Mouse (Mus musculus): ENCODE data around the gene Vcl. TPM values are rescaled to one million over a fixed set of nuclear protein-coding genes. Genes with fewer than 3 reads are reported as not detected.

Gene Vcl
- total and polyA plus RNA-seq, 3 experiments, result 2.1 to 4.6 (median 4.5) TPM

DNA sequence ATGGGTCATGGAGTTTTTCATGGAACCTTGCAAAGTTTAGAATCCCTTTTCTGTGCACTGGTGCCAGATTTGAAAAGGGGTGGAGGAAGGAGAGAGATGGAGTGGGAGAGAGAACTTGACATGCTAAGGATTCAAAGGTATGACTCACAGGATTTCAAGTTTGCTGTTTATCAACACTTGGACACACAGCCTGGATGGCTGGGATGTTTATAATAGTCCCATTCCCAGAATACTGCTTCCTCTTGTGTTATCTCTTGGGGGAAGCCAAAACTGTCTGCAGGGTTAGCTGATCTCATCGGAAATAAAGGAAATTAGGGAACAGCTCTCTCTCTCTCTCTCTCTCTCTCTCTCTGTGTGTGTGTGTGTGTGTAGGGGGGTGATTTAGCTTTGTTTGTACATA, 47.5 kb downstream of the Vcl start:
- H3K27me3 ChIP-seq (replicated peaks), result no peaks in the 10 kb centered on the region
- no peak overlapping the region for H3K9ac ChIP-seq (ENCODE audit: insufficient read depth, low read depth)
- H3K79me2 ChIP-seq (replicated peaks; ENCODE audit: control insufficient read depth, extremely low read depth, insufficient read depth, poor library complexity, severe bottlenecking), result no peaks in the 10 kb centered on the region
- no peak overlapping the region for H3K27ac ChIP-seq (ENCODE audit: insufficient read depth, low read depth)
- dilution Hi-C loops (cut with MboI; ENCODE audit: extremely low pct_ligation_motif_present, extremely low pct_unique_long_range_greater_than_20kb, low sequenced_read_pairs) (no loop called here), in situ Hi-C loops (cut with MboI; ENCODE audit: low pct_ligation_motif_present, low pct_unique_long_range_greater_than_20kb, low sequenced_read_pairs) (no loop called here)
- H3K36me3 ChIP-seq (replicated peaks in 1 of 2; ENCODE audit: control insufficient read depth in 1 of 2, insufficient read depth in 1 of 2, low read length in 1 of 2), result no peaks in the 10 kb centered on the region
- TF ChIP-seq ZC3H11A (IDR thresholded peaks at IDR 0.05; ENCODE audit: low read depth, low read length) (no peak), E2F4 (IDR thresholded peaks at IDR 0.05; ENCODE audit: insufficient replicate concordance, low read depth, low read length) (no peak), MXI1 (IDR thresholded peaks at IDR 0.05; ENCODE audit: low read depth, low read length) (no peak), TBP (conservative IDR thresholded peaks at IDR 0.05; ENCODE audit: low read depth, low read length) (no peak), ELF1 (IDR thresholded peaks at IDR 0.05; ENCODE audit: low read depth, low read length) (no peak)
- H3K9me3 ChIP-seq (replicated peaks; ENCODE audit: low read length), result no peaks in the 10 kb centered on the region
- H3K4me1 ChIP-seq (ENCODE audit: control insufficient read depth in 1 of 2, insufficient read depth in 2 of 2), result no peaks in the 10 kb centered on the region
- no peak overlapping the region for H3K4me3 ChIP-seq (replicated peaks in 1 of 3; ENCODE audit: low read depth in 2 of 3, low read length in 2 of 3, poor library complexity in 1 of 3)
- DNase-seq (ENCODE audit: extremely low read depth), result no peak
- H3K4me2 ChIP-seq (ENCODE audit: insufficient read depth, low read depth, poor library complexity, severe bottlenecking), result no peak overlapping the region

GRCm38 (mm10) chr14:20977726-20978125, 48.5 kb downstream of the Vcl start:
- Histone ChIP-seq H3K27ac (ENCODE audit: insufficient read depth, low read depth) (no peak overlapping the region), H3K4me2 (ENCODE audit: insufficient read depth, low read depth, poor library complexity, severe bottlenecking) (no peak overlapping the region)

DNA sequence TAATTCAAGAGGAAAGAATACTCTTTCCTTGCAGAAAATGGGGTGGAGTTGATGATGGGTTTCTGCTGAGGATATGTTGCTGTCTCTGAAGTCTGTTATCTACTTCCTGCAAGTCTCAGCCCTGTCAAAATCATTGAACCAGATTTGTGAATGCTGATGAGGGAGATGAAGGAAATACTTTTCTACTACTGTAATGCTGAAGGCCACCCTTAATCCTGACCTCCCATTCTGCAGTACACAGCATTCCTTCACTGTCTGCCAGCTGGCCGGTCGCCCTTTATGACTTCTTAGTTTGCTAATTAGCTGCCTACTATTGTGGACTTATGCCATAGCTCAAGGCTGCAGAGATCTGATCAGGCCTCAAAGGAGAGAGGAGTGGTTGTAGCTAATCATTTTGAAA, 54.6 kb downstream of the Vcl start:
- peaks cover 0 to 2% of the 10 kb centered on the region in 2 experiments for H3K36me3 ChIP-seq (replicated peaks in 1 of 2; ENCODE audit: control insufficient read depth in 1 of 2, insufficient read depth in 1 of 2, low read length in 1 of 2)
- no peaks in the 10 kb centered on the region for H3K79me2 ChIP-seq (replicated peaks; ENCODE audit: control insufficient read depth, extremely low read depth, insufficient read depth, poor library complexity, severe bottlenecking)
- no peak for DNase-seq (ENCODE audit: extremely low read depth)
- no peak overlapping the region for H3K9ac ChIP-seq (ENCODE audit: insufficient read depth, low read depth)
- H3K27me3 ChIP-seq (replicated peaks), result no peaks in the 10 kb centered on the region
- no peak overlapping the region for H3K4me3 ChIP-seq (replicated peaks in 1 of 3; ENCODE audit: low read depth in 2 of 3, low read length in 2 of 3, poor library complexity in 1 of 3)
- dilution Hi-C loops (cut with MboI; ENCODE audit: extremely low pct_ligation_motif_present, extremely low pct_unique_long_range_greater_than_20kb, low sequenced_read_pairs), result no loop called here
- peaks cover 4 to 10% of the 10 kb centered on the region in 2 experiments; a peak in 3 of 4 replicates for H3K4me1 ChIP-seq (ENCODE audit: control insufficient read depth in 1 of 2, insufficient read depth in 2 of 2)
- no peak for TF ChIP-seq JUN (IDR thresholded peaks at IDR 0.05; ENCODE audit: insufficient read depth, low read depth, low read length)
- no peak for TF ChIP-seq MXI1 (IDR thresholded peaks at IDR 0.05; ENCODE audit: low read depth, low read length)
- no peak for TF ChIP-seq MAZ (IDR thresholded peaks at IDR 0.05; ENCODE audit: low read depth, low read length)
- TF ChIP-seq IRF4 (IDR thresholded peaks at IDR 0.05; ENCODE audit: low read depth, low read length), result no peak
- TF ChIP-seq USF2 (conservative IDR thresholded peaks at IDR 0.05; ENCODE audit: low read depth, low read length), result no peak
- TF ChIP-seq PAX5 (IDR thresholded peaks at IDR 0.05; ENCODE audit: low read length), result no peak
- TF ChIP-seq UBTF (IDR thresholded peaks at IDR 0.05; ENCODE audit: low read depth, low read length), result no peak
- TF ChIP-seq NELFE (IDR thresholded peaks at IDR 0.05; ENCODE audit: low read depth, low read length), result no peak
- no peak for TF ChIP-seq TCF12 (IDR thresholded peaks at IDR 0.05; ENCODE audit: low read depth, low read length)
- no peak for TF ChIP-seq KAT2A (IDR thresholded peaks at IDR 0.05; ENCODE audit: insufficient replicate concordance, low read length)
- no peak for TF ChIP-seq ZKSCAN1 (IDR thresholded peaks at IDR 0.05; ENCODE audit: borderline replicate concordance, low read depth, low read length)
- no peak for TF ChIP-seq BHLHE40 (IDR thresholded peaks at IDR 0.05; ENCODE audit: low read depth, low read length)
- no peak overlapping the region for H3K4me2 ChIP-seq (ENCODE audit: insufficient read depth, low read depth, poor library complexity, severe bottlenecking)
- in situ Hi-C loops (cut with MboI; ENCODE audit: low pct_ligation_motif_present, low pct_unique_long_range_greater_than_20kb, low sequenced_read_pairs), result no loop called here
- H3K27ac ChIP-seq (ENCODE audit: insufficient read depth, low read depth), result no peak overlapping the region
- H3K9me3 ChIP-seq (replicated peaks; ENCODE audit: low read length), result no peaks in the 10 kb centered on the region

More at GRCm38 (mm10) chr14:20977726-20978125, 48.5 kb downstream of the Vcl start:
- no peaks in the 10 kb centered on the region for H3K79me2 ChIP-seq (replicated peaks; ENCODE audit: control insufficient read depth, extremely low read depth, insufficient read depth, poor library complexity, severe bottlenecking)
- no peaks in the 10 kb centered on the region for H3K9me3 ChIP-seq (replicated peaks; ENCODE audit: low read length)
- dilution Hi-C loops (cut with MboI; ENCODE audit: extremely low pct_ligation_motif_present, extremely low pct_unique_long_range_greater_than_20kb, low sequenced_read_pairs), result no loop called here
- H3K4me1 ChIP-seq (ENCODE audit: control insufficient read depth in 1 of 2, insufficient read depth in 2 of 2), result no peaks in the 10 kb centered on the region
- H3K36me3 ChIP-seq (replicated peaks in 1 of 2; ENCODE audit: control insufficient read depth in 1 of 2, insufficient read depth in 1 of 2, low read length in 1 of 2), result no peaks in the 10 kb centered on the region
- no peak overlapping the region for H3K9ac ChIP-seq (ENCODE audit: insufficient read depth, low read depth)
- in situ Hi-C loops (cut with MboI; ENCODE audit: low pct_ligation_motif_present, low pct_unique_long_range_greater_than_20kb, low sequenced_read_pairs), result no loop called here
- TF ChIP-seq CHD2 (IDR thresholded peaks at IDR 0.05; ENCODE audit: low read length) (no peak), ZNF384 (IDR thresholded peaks at IDR 0.05; ENCODE audit: low read depth, low read length) (no peak), JUN (IDR thresholded peaks at IDR 0.05; ENCODE audit: insufficient read depth, low read depth, low read length) (no peak), MAFK (IDR thresholded peaks at IDR 0.05; ENCODE audit: insufficient replicate concordance, low read length) (no peak), RCOR1 (conservative IDR thresholded peaks at IDR 0.05; ENCODE audit: low read depth, low read length) (no peak), GABPA (IDR thresholded peaks at IDR 0.05; ENCODE audit: insufficient replicate concordance, low read depth, low read length) (no peak), KAT2A (IDR thresholded peaks at IDR 0.05; ENCODE audit: insufficient replicate concordance, low read length) (no peak), ZMIZ1 (IDR thresholded peaks at IDR 0.05; ENCODE audit: low read depth, low read length) (no peak), BHLHE40 (IDR thresholded peaks at IDR 0.05; ENCODE audit: low read depth, low read length) (no peak)
- H3K4me3 ChIP-seq (replicated peaks in 1 of 3; ENCODE audit: low read depth in 2 of 3, low read length in 2 of 3, poor library complexity in 1 of 3), result no peak overlapping the region
- no peak for DNase-seq (ENCODE audit: extremely low read depth)
- no peaks in the 10 kb centered on the region for H3K27me3 ChIP-seq (replicated peaks)

All from CH12.LX (cell line).